Mouse (Mus musculus): Measurements from ENCODE around the gene Apba3. TPM values are rescaled to one million over a fixed set of nuclear protein-coding genes. Genes with fewer than 3 reads are reported as not detected.

Gene Apba3
- polyA plus RNA-seq, 1 experiment from 2014 or later: 61.6 TPM

GRCm38 (mm10) chr10:81232580-81233225, 34.1 kb upstream of the Apba3 start, which contains the start of gene Zfr2:
TSS of gene Zfr2 (plus strand) at chr10:81233155.
- Histone ChIP-seq H3K27ac (ENCODE audit: low read length) (peak within 1 kb of the TSS; percentile 39; the same call in 1 of the 2 replicates), H3K4me3 (replicated peaks; ENCODE audit: low read length) (peak within 1 kb of the TSS; percentile 68), H3K4me2 (ENCODE audit: low read depth, low read length) (peak within 1 kb of the TSS; percentile 60), H3K9ac (ENCODE audit: low read length) (peak within 1 kb of the TSS; percentile 80), H3K9me3 (replicated peaks; ENCODE audit: control insufficient read depth, low read length) (no peaks in the 10 kb centered on the region), H3K27me3 (ENCODE audit: control insufficient read depth, insufficient read depth, low read length) (peaks cover 22% of the 10 kb centered on the region), H3K4me1 (ENCODE audit: control insufficient read depth, insufficient read depth, low read length) (0 out of 2 replicates have a peak, but pooled peaks cover 7% of the 10 kb centered on the region), H3K36me3 (ENCODE audit: control insufficient read depth, insufficient read depth, low read length) (no peaks in the 10 kb centered on the region)
- 6% methylated on average over 29 of the region's 29 CpGs for WGBS
- ATAC-seq (ENCODE audit: insufficient read depth, low FRiP score): peak; percentile 89

- Histone ChIP-seq H3K36me3 (ENCODE audit: control insufficient read depth, insufficient read depth, low read length) (no peaks in the 10 kb centered on the region), H3K4me2 (ENCODE audit: low read depth, low read length) (peak overlapping the region; percentile 60), H3K9ac (ENCODE audit: low read length) (peak overlapping the region; percentile 80), H3K27ac (ENCODE audit: low read length) (peak overlapping the region; percentile 39; the same call in 1 of the 2 replicates), H3K4me3 (replicated peaks; ENCODE audit: low read length) (peak overlapping the region; percentile 68), H3K4me1 (ENCODE audit: control insufficient read depth, insufficient read depth, low read length) (0 out of 2 replicates have a peak, but pooled peaks cover 7% of the 10 kb centered on the region), H3K27me3 (ENCODE audit: control insufficient read depth, insufficient read depth, low read length) (peaks cover 22% of the 10 kb centered on the region), H3K9me3 (replicated peaks; ENCODE audit: control insufficient read depth, low read length) (no peaks in the 10 kb centered on the region)
- under 1% methylated on average over 28 of the region's 28 CpGs for WGBS
- peak; percentile 73 for ATAC-seq (ENCODE audit: insufficient read depth, low FRiP score)
These were observed 33.6 kb upstream of the Apba3 start for GRCm38 (mm10) chr10:81233226-81233585.

- Histone ChIP-seq H3K27me3 (ENCODE audit: control insufficient read depth, insufficient read depth, low read length) (peaks cover 21% of the 10 kb centered on the region), H3K4me3 (replicated peaks; ENCODE audit: low read length) (no peak overlapping the region), H3K27ac (ENCODE audit: low read length) (no peak overlapping the region), H3K9ac (ENCODE audit: low read length) (no peak overlapping the region), H3K4me1 (ENCODE audit: control insufficient read depth, insufficient read depth, low read length) (0 out of 2 replicates have a peak, but pooled peaks cover 7% of the 10 kb centered on the region), H3K9me3 (replicated peaks; ENCODE audit: control insufficient read depth, low read length) (no peaks in the 10 kb centered on the region), H3K4me2 (ENCODE audit: low read depth, low read length) (no peak overlapping the region), H3K36me3 (ENCODE audit: control insufficient read depth, insufficient read depth, low read length) (no peaks in the 10 kb centered on the region)
- 71% methylated on average over 6 of the region's 6 CpGs for whole genome bisulfite sequencing
- ATAC-seq (ENCODE audit: insufficient read depth, low FRiP score): no peak
These were observed 32.6 kb upstream of the Apba3 start for GRCm38 (mm10) chr10:81234206-81234605.

DNA sequence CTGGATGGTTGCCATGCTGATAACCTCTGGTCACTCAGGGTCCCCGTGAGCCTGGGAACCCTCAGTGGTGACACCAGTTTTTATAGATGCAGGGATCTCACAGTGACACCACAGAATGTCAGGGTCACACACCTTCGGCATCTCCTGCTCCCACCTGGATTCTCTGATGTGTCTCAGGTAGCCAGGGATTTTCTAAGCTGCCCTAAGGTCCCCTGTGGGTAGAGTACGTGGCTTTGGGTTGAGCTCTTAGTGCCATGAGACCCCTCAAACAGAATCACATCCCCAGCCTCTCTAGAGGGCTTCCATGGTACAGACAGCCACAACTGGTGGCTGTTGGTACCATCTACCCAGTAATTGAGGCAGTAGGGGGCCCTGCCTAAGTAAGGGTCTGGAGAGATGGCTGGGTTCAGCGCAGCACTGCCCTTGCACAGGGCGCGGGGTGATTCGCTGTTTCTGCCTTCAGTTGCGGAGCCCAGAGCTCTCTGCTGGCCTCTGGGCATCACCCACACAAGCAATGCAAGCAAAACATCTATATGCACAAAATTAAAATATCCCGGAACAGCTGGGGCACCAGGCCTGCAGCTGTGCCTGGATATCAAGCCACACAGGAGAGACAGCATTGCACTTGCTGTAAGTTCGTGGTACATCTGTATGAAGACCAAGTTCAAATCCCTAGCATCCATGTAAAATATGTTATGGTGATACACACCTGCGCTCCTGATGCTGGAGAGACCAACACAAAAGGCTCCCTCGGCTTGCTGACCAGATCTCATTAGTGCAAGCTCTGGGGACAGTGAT, 30.1 kb upstream of the Apba3 start:
- no peak overlapping the region for H3K4me3 ChIP-seq (replicated peaks; ENCODE audit: low read length)
- H3K27me3 ChIP-seq (ENCODE audit: control insufficient read depth, insufficient read depth, low read length): peaks cover 12% of the 10 kb centered on the region
- H3K9ac ChIP-seq (ENCODE audit: low read length): no peak overlapping the region
- no peak overlapping the region for H3K27ac ChIP-seq (ENCODE audit: low read length)
- H3K4me1 ChIP-seq (ENCODE audit: control insufficient read depth, insufficient read depth, low read length): 0 out of 2 replicates have a peak, but pooled peaks cover 7% of the 10 kb centered on the region
- WGBS: 85% methylated on average over 12 of the region's 12 CpGs
- no peak overlapping the region for H3K4me2 ChIP-seq (ENCODE audit: low read depth, low read length)
- no peaks in the 10 kb centered on the region for H3K9me3 ChIP-seq (replicated peaks; ENCODE audit: control insufficient read depth, low read length)
- H3K36me3 ChIP-seq (ENCODE audit: control insufficient read depth, insufficient read depth, low read length): no peaks in the 10 kb centered on the region
- no peak for ATAC-seq (ENCODE audit: insufficient read depth, low FRiP score)

DNA sequence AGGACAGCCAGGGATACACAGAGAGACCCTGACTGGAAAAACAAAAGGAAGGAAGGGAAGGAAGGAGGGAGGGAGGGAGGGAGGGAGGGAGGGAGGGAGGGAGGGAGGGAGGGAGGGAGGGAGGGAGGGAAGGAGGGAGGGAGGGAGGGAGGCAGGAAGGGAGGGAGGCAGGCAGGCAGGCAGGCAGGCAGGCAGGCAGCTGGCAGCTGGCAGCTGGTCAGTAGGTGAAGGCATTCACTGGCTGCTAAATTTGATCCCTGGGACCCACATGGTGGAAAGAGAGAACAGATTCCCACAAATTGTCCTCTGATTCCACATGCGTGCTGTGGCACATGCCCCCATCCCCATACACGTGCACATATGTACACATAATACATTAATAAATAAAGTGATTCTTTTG, 28.1 kb upstream of the Apba3 start:
- H3K9ac ChIP-seq (ENCODE audit: low read length): no peak overlapping the region
- no peaks in the 10 kb centered on the region for H3K36me3 ChIP-seq (ENCODE audit: control insufficient read depth, insufficient read depth, low read length)
- no peaks in the 10 kb centered on the region for H3K9me3 ChIP-seq (replicated peaks; ENCODE audit: control insufficient read depth, low read length)
- H3K4me2 ChIP-seq (ENCODE audit: low read depth, low read length): no peak overlapping the region
- H3K4me3 ChIP-seq (replicated peaks; ENCODE audit: low read length): no peak overlapping the region
- H3K4me1 ChIP-seq (ENCODE audit: control insufficient read depth, insufficient read depth, low read length): 0 out of 2 replicates have a peak, but pooled peaks cover 5% of the 10 kb centered on the region
- no peak for ATAC-seq (ENCODE audit: insufficient read depth, low FRiP score)
- 74% methylated on average over 2 of the region's 2 CpGs for WGBS
- H3K27me3 ChIP-seq (ENCODE audit: control insufficient read depth, insufficient read depth, low read length): peaks cover 12% of the 10 kb centered on the region
- no peak overlapping the region for H3K27ac ChIP-seq (ENCODE audit: low read length)

DNA sequence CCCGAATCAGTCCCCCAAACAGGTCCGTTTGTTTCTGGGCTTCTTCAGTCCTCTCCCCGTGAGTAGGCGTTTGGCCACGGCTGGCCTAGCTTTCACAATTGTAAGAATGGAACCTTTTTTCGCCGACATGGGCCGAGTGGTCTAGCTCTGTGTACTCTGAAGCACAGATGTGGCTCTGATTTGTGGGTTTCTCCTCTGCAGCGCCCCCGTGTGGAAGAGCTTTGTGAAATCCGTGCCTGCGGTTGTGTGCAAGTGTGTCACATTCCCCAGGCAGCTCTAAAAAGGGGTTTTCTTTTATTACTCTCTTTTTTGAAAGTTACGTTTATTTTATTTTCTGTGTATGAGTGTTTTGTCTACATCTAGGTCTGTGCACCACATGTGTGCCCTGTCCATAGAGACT, 25.9 kb upstream of the Apba3 start:
- Histone ChIP-seq H3K9ac (ENCODE audit: low read length) (no peak overlapping the region), H3K27me3 (ENCODE audit: control insufficient read depth, insufficient read depth, low read length) (peaks cover 12% of the 10 kb centered on the region), H3K27ac (ENCODE audit: low read length) (no peak overlapping the region), H3K9me3 (replicated peaks; ENCODE audit: control insufficient read depth, low read length) (no peaks in the 10 kb centered on the region), H3K36me3 (ENCODE audit: control insufficient read depth, insufficient read depth, low read length) (no peaks in the 10 kb centered on the region), H3K4me3 (replicated peaks; ENCODE audit: low read length) (no peak overlapping the region), H3K4me2 (ENCODE audit: low read depth, low read length) (no peak overlapping the region), H3K4me1 (ENCODE audit: control insufficient read depth, insufficient read depth, low read length) (no peaks in the 10 kb centered on the region)
- no peak for ATAC-seq (ENCODE audit: insufficient read depth, low FRiP score)
- 28% methylated on average over 13 of the region's 13 CpGs for WGBS

DNA sequence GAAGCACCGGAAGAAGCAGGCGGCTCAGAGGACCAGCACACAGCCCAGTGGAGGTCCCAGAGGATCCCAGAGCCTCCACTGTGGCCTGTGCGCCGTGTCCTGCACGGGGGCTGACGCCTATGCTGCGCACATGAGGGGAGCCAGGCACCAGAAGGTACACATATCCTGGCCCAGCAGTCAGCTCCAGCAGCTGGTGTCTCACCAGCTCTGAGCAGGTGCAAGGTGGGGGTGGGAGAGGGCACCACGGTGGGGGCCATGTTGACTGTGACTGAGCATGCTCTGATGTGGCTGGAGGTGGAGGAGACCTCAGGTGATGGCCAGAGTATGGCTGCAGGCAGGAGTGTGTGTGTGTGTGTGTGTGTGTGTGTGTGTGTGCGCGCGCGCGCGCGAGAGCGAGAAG, 24.7 kb upstream of the Apba3 start:
- 91% methylated on average over 16 of the region's 16 CpGs for WGBS
- H3K4me2 ChIP-seq (ENCODE audit: low read depth, low read length): no peak overlapping the region
- no peaks in the 10 kb centered on the region for H3K36me3 ChIP-seq (ENCODE audit: control insufficient read depth, insufficient read depth, low read length)
- no peaks in the 10 kb centered on the region for H3K9me3 ChIP-seq (replicated peaks; ENCODE audit: control insufficient read depth, low read length)
- H3K4me1 ChIP-seq (ENCODE audit: control insufficient read depth, insufficient read depth, low read length): no peaks in the 10 kb centered on the region
- peaks cover 12% of the 10 kb centered on the region for H3K27me3 ChIP-seq (ENCODE audit: control insufficient read depth, insufficient read depth, low read length)
- H3K4me3 ChIP-seq (replicated peaks; ENCODE audit: low read length): no peak overlapping the region
- H3K27ac ChIP-seq (ENCODE audit: low read length): no peak overlapping the region
- no peak overlapping the region for H3K9ac ChIP-seq (ENCODE audit: low read length)
- no peak for ATAC-seq (ENCODE audit: insufficient read depth, low FRiP score)

DNA sequence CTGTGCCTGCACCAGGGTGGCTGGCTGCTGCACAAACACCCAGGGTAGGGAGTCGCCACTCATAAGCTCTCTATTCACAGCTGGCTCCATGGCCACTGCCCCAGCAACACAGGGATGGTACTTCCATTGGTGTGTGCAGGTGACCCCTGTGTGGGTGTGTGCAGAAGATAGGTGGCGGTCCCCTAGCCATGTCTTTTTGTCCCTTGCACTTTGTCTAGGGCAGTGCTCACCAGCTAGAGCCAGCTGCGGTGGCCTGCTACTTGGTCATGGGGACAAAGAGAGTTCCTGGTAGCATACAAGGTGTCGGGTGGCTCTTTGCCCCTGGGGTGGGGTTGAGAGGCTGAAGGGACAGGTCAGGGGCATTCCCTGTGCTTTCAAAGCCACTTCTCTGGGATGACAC, 22.6 kb upstream of the Apba3 start:
- H3K27ac ChIP-seq (ENCODE audit: low read length): no peak overlapping the region
- no peak overlapping the region for H3K9ac ChIP-seq (ENCODE audit: low read length)
- H3K36me3 ChIP-seq (ENCODE audit: control insufficient read depth, insufficient read depth, low read length): no peaks in the 10 kb centered on the region
- H3K27me3 ChIP-seq (ENCODE audit: control insufficient read depth, insufficient read depth, low read length): peaks cover 9% of the 10 kb centered on the region; the same call in 1 of the 2 replicates
- H3K4me3 ChIP-seq (replicated peaks; ENCODE audit: low read length): no peak overlapping the region
- no peaks in the 10 kb centered on the region for H3K9me3 ChIP-seq (replicated peaks; ENCODE audit: control insufficient read depth, low read length)
- WGBS: 83% methylated on average over 4 of the region's 4 CpGs
- no peak overlapping the region for H3K4me2 ChIP-seq (ENCODE audit: low read depth, low read length)
- H3K4me1 ChIP-seq (ENCODE audit: control insufficient read depth, insufficient read depth, low read length): no peaks in the 10 kb centered on the region
- ATAC-seq (ENCODE audit: insufficient read depth, low FRiP score): no peak

DNA sequence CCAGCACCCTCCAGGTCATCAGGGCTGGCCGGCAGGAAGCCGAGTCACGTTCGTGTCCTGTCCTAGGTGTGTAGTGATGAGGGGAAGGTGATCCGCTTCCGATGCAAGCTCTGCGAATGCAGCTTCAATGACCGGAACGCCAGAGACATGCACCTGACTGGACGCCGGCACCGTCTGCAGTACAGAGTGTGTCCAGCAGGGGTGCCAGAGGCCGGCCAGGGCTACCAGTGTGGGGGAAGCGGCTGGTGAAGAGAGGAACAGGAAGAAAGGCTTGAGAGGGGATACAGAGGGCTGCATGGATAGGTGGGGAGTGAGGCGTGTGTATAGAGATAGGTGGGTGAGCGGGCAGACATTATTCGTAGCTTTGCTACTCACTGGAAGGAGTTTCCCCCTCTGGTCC, 22.2 kb upstream of the Apba3 start:
- ATAC-seq (ENCODE audit: insufficient read depth, low FRiP score): peak; percentile 52; the same call in 1 of the 2 replicates
- Histone ChIP-seq H3K27me3 (ENCODE audit: control insufficient read depth, insufficient read depth, low read length) (peaks cover 5% of the 10 kb centered on the region; the same call in 1 of the 2 replicates), H3K4me2 (ENCODE audit: low read depth, low read length) (no peak overlapping the region), H3K27ac (ENCODE audit: low read length) (no peak overlapping the region), H3K4me1 (ENCODE audit: control insufficient read depth, insufficient read depth, low read length) (no peaks in the 10 kb centered on the region), H3K9ac (ENCODE audit: low read length) (no peak overlapping the region), H3K4me3 (replicated peaks; ENCODE audit: low read length) (no peak overlapping the region), H3K9me3 (replicated peaks; ENCODE audit: control insufficient read depth, low read length) (no peaks in the 10 kb centered on the region), H3K36me3 (ENCODE audit: control insufficient read depth, insufficient read depth, low read length) (no peaks in the 10 kb centered on the region)
- WGBS: 10% methylated on average over 17 of the region's 17 CpGs

All from stomach, embryonic 16.5 days (tissue).